ENCODE assay signal across 8 mouse cellular contexts in the genomic region with DNA sequence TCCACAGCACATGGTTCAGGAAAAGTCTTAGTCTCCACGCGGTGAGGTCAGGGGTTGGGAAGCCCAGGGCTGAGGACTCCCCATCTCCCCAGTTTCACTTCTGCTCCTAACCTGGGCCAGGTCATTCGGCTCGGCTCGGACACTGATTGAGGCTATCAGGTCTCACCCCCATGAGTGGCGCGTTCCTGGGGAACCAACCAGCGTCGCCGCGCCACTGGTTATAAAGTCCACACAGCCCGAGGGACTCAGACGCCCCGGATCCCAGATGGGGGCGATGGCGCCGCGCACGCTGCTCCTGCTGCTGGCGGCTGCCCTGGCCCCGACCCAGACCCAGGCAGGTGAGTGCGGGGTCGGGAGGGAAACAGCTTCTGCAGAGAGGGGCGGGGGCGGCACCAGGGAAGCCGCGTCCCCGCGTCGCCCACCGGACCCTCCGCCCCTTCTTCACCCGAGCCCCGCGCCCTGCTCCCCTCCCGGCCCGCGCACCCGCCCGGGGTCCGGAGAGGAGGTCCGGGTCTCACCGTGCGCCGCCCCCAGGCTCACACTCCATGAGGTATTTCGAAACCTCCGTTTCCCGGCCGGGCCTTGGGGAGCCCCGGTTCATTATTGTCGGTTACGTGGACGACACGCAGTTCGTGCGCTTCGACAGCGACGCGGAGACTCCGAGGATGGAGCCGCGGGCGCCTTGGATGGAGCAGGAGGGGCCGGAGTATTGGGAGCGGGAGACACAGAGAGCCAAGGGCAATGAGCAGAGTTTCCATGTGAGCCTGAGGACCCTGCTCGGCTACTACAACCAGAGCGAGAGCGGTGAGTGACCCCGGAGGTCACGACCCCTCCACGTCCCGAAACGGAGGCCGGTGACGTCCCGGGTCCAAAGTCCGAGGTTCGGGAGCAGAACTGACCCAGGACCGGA. TPM values are rescaled to one million over a fixed set of nuclear protein-coding genes. Genes with fewer than 3 reads are reported as not detected.
A peak's percentile ranks its signal among the peaks of the same experiment; 100 is the strongest.
DNase-seq lines count a peak whose midpoint lies in the region; ATAC-seq and TF ChIP-seq lines count a peak whose summit lies in the region.

A gene (plus strand): TSS at position 248 of the 910 bp plus-strand sequence.

- intact Hi-C loops in gastrocnemius, postnatal 14 days (cut with DNase I; ENCODE audit: low total_unique reads): no loop called here

- no peaks in the 10 kb centered on the region for H3K36me3 ChIP-seq in midbrain, postnatal 0 days (ENCODE audit: insufficient read depth, low read length)

- no peak within 1 kb of the TSS for H3K27ac ChIP-seq in midbrain, postnatal 0 days (ENCODE audit: low read depth, low read length)

- no peaks in the 10 kb centered on the region for H3K9me3 ChIP-seq in midbrain, postnatal 0 days (ENCODE audit: low read length)

- no peak for TF ChIP-seq CTCF in midbrain, postnatal 0 days (IDR thresholded peaks at IDR 0.05)

- H3K4me3 ChIP-seq in midbrain, postnatal 0 days (ENCODE audit: low read depth, low read length): peak within 1 kb of the TSS; percentile 40

- no peaks in the 10 kb centered on the region for H3K4me1 ChIP-seq in midbrain, postnatal 0 days (ENCODE audit: insufficient read depth, low read length)

- ATAC-seq in CD4-positive, CD25-positive, alpha-beta regulatory T cell, adult 4 months: peak; percentile 64
- ATAC-seq in midbrain, postnatal 0 days (ENCODE audit: low FRiP score): no peak

- 0 out of 2 replicates have a peak within 1 kb of the TSS, but pooled peaks have one; percentile 29 for H3K9ac ChIP-seq in midbrain, postnatal 0 days (replicated peaks; ENCODE audit: low read length, poor library complexity, severe bottlenecking)

- peak; percentile 13 for DNase-seq in ES-CJ7 (ENCODE audit: low read depth, low spot score)
- no peak for DNase-seq in gonadal fat pad, adult 2 months (ENCODE audit: low read depth)
- DNase-seq in kidney, postnatal 14 days: peak; percentile 28
- no peak for DNase-seq in midbrain, postnatal 0 days (ENCODE audit: low spot score)
- DNase-seq in gastrocnemius, postnatal 14 days: no peak
- no peak for DNase-seq in frontal cortex, postnatal 36 days (ENCODE audit: low spot score in 2 of 2)
- DNase-seq in spleen, postnatal 10 days (ENCODE audit: low spot score in 2 of 2): no peak

- H3K4me2 ChIP-seq in midbrain, postnatal 0 days (ENCODE audit: low read depth, low read length, poor library complexity, severe bottlenecking): peak within 1 kb of the TSS; percentile 59

- 1% methylated on average over 72 of the region's 80 CpGs for WGBS in midbrain, postnatal 0 days

- H3K27me3 ChIP-seq in midbrain, postnatal 0 days (ENCODE audit: insufficient read depth, low read length): peaks cover 27% of the 10 kb centered on the region

RNA-seq across cellular contexts. Expression of the gene that starts here (rescaled TPM):
- polyA plus RNA-seq in CD4-positive, CD25-positive, alpha-beta regulatory T cell, adult 4 months (2017; shearing (Covaris generic)): 10 to 100 TPM; 15.0 to 23.6 TPM
- 9.1 and 10.8 TPM in 2 replicates for polyA plus RNA-seq in gonadal fat pad, adult 2 months (2012; rRNA removed)
- total RNA-seq in midbrain, postnatal 0 days (2014; rRNA removed): 0.42 TPM in 1 of 2 replicates, not detected in the other
- 0.47 and 0.62 TPM in 2 replicates for polyA plus RNA-seq in midbrain, postnatal 0 days (2015; fragmentation: Nextera tagmentation; extraction: Ambion mirVana)
- under 1 TPM in 1 of 2 experiments, not detected in 1; 0.09 TPM for total RNA-seq in gastrocnemius, postnatal 14 days (2021)

Comparison
In these comparisons a context has a peak if more than half of its experiments do, and no peak if none do; other contexts are left out.
1. DNase-seq: peak in ES-CJ7 (single experiment) and kidney, postnatal 14 days (single experiment); none in gonadal fat pad, adult 2 months (single experiment), midbrain, postnatal 0 days (single experiment), gastrocnemius, postnatal 14 days (single experiment), frontal cortex, postnatal 36 days (0 of 2) and spleen, postnatal 10 days (0 of 2).